Mouse (Mus musculus): ENCODE data around the gene Orai1. TPM values are rescaled to one million over a fixed set of nuclear protein-coding genes. Genes with fewer than 3 reads are reported as not detected.
A peak's percentile ranks its signal among the peaks of the same experiment; 100 is the strongest.

The Orai1 gene
- polyA plus RNA-seq, 1 experiment from 2014 or later = 12.3 TPM

DNA sequence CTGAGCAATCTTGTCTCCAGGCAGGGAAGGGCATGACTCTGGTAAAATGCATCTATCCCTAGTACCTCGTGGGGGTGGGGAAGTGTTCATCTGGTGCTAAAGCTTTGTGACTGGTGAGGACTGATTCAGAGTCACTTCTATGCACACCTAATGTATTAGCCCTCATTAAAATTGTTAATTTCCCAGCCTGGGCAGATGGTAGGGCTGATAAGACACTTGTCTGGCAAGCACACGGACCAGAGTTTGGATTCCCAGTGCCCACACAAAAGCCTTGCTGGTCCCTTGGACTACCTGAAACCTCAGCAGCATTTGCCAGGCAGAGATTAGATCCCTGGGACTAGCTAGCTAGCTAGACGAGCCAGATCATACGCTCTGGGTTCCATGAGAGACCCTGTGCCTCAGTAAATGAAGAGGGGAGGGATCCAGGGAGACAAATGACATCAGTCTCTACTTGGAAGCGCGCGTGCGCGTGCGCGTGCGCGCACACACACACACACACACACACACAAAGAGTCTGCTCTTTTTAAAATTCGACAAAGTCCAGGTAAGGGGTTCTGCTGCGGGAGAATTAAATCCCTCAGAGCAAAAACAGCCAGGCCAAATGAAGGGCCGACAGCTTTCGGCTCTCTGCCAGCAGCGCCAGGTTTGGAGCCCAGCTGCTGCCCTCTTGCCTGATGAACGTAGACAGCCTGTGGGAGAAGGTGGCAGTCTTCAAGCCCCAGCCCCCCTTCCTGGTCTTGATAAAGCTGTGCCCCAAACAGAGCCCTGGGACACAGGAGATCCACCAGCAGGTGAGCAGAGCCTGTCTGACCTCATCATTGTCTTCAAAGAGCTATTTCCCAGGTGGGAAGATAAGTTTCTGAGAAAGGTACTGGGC, 8.9 kb upstream of the Orai1 start:
- WGBS = 57% methylated on average over 19 of the region's 19 CpGs
- no peak for ATAC-seq (ENCODE audit: low FRiP score)
- peak overlapping the region; percentile 76 for H3K27ac ChIP-seq

DNA sequence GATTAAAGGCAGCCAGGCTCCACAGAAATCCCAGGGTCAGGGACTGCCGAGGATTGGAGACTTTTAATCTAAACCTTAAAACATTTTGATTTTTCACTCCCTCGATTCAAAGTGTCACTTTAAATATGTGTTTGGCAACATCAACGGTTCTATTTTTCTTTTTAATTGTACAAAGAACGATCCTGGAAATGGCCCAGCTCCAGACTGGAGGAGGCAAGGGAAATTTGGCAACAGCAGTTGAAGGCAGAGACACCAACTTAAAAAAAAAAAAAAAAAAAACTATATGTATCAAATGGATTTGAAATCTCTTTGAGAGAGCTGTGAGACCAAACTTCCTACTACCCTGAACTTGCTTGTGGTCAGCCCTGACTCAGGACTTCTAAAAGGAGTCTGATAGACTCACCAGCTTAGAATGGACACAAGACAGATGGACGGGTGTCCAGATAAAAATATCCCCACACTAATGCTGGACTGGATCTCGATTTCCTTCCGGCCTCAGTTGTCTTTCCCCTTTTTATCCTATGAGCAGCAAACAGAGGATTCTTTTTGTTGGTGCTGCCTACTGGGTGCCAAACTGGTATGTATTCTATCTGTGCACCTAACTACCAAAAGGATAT, 5.9 kb upstream of the Orai1 start:
- Histone ChIP-seq H3K9me3 (no peaks in the 10 kb centered on the region), H3K27ac (no peak overlapping the region), H3K4me3 (no peak overlapping the region), H3K4me2 (no peak overlapping the region), H3K36me3 (no peaks in the 10 kb centered on the region), H3K27me3 (no peaks in the 10 kb centered on the region), H3K9ac (no peak overlapping the region), H3K4me1 (replicated peaks) (peaks cover 23% of the 10 kb centered on the region)
- ATAC-seq (ENCODE audit: low FRiP score) = no peak
- WGBS = 87% methylated on average over 7 of the region's 7 CpGs

More for the DNA sequence above, 8.9 kb upstream of the Orai1 start:
- no peaks in the 10 kb centered on the region for H3K9me3 ChIP-seq
- 0 out of 2 replicates have a peak overlapping the region, but pooled peaks have one; percentile 2 for H3K4me2 ChIP-seq
- H3K4me1 ChIP-seq (replicated peaks) = peaks cover 24% of the 10 kb centered on the region
- no peak overlapping the region; the same call in 1 of the 2 replicates for H3K9ac ChIP-seq
- no peak overlapping the region for H3K4me3 ChIP-seq
- no peaks in the 10 kb centered on the region for H3K36me3 ChIP-seq
- H3K27me3 ChIP-seq = no peaks in the 10 kb centered on the region

DNA sequence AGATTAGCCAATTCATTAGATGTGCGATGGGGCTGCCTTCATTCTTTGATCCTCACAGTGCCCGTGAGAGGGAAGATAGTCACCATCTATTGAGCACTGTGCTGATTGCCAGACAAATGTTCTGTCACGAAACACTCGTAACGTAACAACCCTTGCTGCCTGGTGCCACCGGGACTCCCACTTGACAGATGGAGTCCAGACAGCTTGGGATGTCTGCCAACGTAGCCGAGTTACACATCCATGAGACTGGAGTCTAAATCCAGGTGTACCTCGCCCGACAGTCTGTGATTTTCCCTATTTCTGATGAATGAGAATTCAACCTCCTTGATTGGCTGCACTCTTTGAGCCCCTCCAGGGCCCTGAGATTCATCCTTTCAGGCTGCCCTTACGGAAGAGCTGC, 5.0 kb upstream of the Orai1 start:
- WGBS = 64% methylated on average over 11 of the region's 11 CpGs

DNA sequence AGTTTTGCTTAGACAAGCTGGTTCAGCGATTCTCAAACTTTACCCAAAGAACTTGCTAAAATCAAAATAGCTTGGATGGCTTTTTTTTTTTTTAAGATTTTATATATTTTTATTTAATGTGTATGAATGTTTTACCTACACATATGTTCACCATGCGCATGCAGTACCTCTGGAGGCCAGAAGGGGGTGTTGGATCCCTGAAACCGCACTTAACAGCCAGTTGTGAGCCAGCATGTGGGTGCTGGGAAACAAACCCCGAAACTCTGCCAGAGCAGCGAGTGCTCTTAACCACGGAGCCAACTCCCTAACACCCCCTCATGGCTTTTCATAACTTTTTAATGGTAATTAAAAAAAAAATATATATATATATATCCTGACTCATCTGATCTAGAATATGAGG, 4.1 kb upstream of the Orai1 start:
- Histone ChIP-seq H3K27me3 (no peaks in the 10 kb centered on the region), H3K4me2 (no peak overlapping the region), H3K4me3 (no peak overlapping the region), H3K36me3 (no peaks in the 10 kb centered on the region), H3K9me3 (no peaks in the 10 kb centered on the region), H3K27ac (no peak overlapping the region), H3K9ac (no peak overlapping the region), H3K4me1 (replicated peaks) (peaks cover 29% of the 10 kb centered on the region)
- no peak for ATAC-seq (ENCODE audit: low FRiP score)
- 95% methylated on average over 6 of the region's 6 CpGs for WGBS

More for the DNA sequence above, 5.0 kb upstream of the Orai1 start:
- no peak overlapping the region for H3K4me3 ChIP-seq
- no peak overlapping the region for H3K27ac ChIP-seq
- no peak overlapping the region for H3K9ac ChIP-seq
- H3K9me3 ChIP-seq = no peaks in the 10 kb centered on the region
- no peak for ATAC-seq (ENCODE audit: low FRiP score)
- peaks cover 28% of the 10 kb centered on the region for H3K4me1 ChIP-seq (replicated peaks)
- no peak overlapping the region for H3K4me2 ChIP-seq
- no peaks in the 10 kb centered on the region for H3K36me3 ChIP-seq
- no peaks in the 10 kb centered on the region for H3K27me3 ChIP-seq

DNA sequence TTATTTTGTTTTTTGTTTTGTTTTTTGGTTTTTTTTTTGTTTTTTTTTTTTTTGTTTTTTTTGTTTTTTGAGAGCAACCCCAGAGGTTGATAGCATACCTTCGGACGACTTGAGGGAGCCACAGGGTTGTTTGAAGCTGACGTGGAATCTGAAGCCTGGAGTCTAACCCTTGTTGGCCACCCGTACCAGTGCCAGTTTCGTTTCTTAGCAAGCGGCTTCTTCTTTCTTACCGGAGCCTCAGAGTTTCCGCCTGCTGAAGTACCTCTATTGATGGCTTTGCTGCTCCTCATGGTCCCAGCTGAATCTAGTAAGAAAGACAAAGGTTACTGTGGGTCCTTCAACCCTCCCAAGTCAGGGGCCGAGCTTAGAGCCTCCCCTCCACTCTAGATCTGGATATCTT, 3.2 kb upstream of the Orai1 start:
- ATAC-seq (ENCODE audit: low FRiP score) = no peak
- no peak overlapping the region for H3K4me3 ChIP-seq
- no peaks in the 10 kb centered on the region for H3K9me3 ChIP-seq
- no peak overlapping the region for H3K9ac ChIP-seq
- H3K4me1 ChIP-seq (replicated peaks) = peaks cover 30% of the 10 kb centered on the region
- no peak overlapping the region for H3K27ac ChIP-seq
- WGBS = 91% methylated on average over 9 of the region's 9 CpGs
- H3K4me2 ChIP-seq = no peak overlapping the region
- no peaks in the 10 kb centered on the region for H3K27me3 ChIP-seq
- H3K36me3 ChIP-seq = no peaks in the 10 kb centered on the region

DNA sequence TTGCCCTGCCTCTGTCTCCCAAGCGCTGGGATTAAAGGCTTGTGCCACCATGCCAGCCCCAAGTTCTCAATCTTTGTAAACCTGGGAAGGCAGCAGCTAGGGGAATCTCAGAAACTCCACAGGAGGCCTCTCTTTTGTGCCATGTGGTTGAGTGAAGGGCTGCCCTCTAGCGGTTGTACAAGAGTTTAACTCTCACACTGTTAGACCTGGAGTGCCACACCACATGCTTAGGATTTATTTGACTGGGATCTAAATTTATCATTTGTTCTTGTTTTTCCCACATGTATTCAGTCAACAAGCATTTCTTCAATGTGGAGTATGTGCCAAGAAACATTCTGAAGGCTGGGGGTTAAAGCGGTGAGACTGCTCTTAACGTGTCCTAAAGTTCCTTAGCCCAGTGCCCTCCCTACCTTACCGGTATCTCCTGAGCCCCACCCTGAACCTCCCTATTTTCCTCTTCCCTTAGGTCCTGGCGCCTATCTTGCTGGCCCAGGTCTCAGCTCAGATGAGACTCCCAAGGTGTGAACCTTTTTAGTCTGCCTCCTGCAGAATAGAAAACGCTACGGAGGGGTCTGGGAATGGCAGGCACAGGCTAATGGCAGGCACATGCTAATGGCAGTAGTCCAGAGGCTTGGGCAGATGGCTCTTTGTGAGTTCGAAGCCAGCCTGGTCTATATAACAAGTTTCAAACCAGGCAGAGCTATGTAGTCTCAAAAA, 1.1 kb upstream of the Orai1 start:
- H3K9me3 ChIP-seq = no peaks in the 10 kb centered on the region
- no peaks in the 10 kb centered on the region for H3K36me3 ChIP-seq
- H3K4me1 ChIP-seq (replicated peaks) = peaks cover 49% of the 10 kb centered on the region
- no peaks in the 10 kb centered on the region for H3K27me3 ChIP-seq
- H3K9ac ChIP-seq = no peak overlapping the region
- no peak overlapping the region for H3K4me3 ChIP-seq
- no peak overlapping the region for H3K4me2 ChIP-seq
- 63% methylated on average over 9 of the region's 9 CpGs for WGBS
- no peak overlapping the region for H3K27ac ChIP-seq
- ATAC-seq (ENCODE audit: low FRiP score) = no peak

DNA sequence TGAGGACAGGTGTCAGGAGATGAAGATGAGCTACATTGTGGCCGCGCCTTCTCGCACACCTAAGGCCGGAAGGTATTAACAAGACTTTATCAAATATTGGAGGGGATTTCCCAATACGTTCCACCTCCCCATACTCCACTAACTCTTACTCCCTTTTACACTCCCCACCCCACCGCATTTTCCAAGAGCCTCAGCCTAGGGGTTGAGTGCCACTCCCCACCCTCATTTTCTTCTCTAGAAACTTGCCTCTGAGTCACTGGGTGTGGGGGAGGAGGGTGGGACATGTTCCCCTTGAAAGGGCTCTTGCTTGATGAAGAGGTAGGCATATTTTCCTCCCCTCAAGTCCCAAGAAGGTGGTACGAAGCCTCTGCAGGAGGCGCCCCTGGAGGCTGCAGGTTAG, 1.0 kb downstream of the Orai1 start:
- Histone ChIP-seq H3K4me3 (peak overlapping the region; percentile 74), H3K27ac (peak overlapping the region; percentile 93), H3K27me3 (no peaks in the 10 kb centered on the region), H3K4me1 (replicated peaks) (peaks cover 54% of the 10 kb centered on the region), H3K9ac (peak overlapping the region; percentile 86), H3K36me3 (no peaks in the 10 kb centered on the region), H3K9me3 (no peaks in the 10 kb centered on the region), H3K4me2 (peak overlapping the region; percentile 83)
- no peak for ATAC-seq (ENCODE audit: low FRiP score)
- 22% methylated on average over 8 of the region's 8 CpGs for WGBS

DNA sequence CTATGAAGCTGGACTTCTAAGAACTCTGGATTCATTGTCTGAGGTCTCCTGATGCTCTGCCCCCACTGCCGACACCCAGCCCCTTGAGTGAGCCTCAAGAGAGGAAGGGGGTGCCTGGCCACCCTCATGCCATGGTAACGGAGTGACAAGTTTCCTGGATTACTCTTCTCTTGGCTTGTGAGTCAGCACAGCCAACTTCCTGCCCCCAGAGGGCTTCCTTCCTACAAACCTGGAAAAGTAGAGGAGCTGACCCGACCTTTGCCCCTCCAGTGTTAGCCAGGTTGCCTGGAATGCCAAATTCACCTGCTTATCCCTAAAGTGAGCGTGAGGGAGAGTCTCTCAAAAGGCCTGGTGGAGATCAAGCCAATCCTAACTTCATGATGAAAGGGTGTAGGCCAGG, 2.6 kb downstream of the Orai1 start:
- no peak overlapping the region for H3K27ac ChIP-seq
- no peak overlapping the region for H3K9ac ChIP-seq
- H3K4me3 ChIP-seq = no peak overlapping the region
- peaks cover 54% of the 10 kb centered on the region for H3K4me1 ChIP-seq (replicated peaks)
- no peak for ATAC-seq (ENCODE audit: low FRiP score)
- H3K27me3 ChIP-seq = no peaks in the 10 kb centered on the region
- no peaks in the 10 kb centered on the region for H3K9me3 ChIP-seq
- H3K4me2 ChIP-seq = no peak overlapping the region
- 82% methylated on average over 4 of the region's 4 CpGs for WGBS
- H3K36me3 ChIP-seq = no peaks in the 10 kb centered on the region

DNA sequence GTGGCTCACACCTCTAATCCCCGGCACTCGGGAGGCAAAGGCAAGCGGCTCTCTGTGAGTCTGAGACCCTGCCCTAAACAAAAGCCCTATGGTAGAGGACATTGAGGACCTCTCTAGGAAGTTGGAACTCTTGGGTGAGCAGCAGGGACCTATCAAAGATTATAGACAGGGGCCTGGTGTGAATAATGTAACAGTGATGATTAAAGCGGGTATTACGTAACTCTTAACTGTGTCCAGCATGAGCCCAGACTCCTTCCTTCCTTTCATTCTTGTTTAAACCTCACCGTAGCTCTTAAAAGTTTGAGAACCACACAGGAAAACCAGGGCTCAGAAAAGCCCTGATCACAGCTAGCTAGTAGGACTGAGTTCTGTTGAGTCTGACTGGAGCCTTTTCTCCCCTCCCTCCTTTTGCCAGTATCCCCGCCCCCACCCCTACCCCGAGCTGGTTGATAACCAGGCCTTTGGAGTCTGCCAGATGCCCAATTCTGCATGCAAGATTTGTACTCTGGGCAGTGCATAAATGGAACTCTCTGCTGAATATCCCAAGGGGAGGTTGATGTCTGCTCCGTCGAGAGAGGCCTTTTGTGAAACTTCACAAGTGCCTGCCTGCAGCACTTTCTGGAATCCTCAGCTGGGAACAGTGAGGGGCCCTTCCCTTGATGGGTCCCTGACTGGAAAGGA, 4.6 kb downstream of the Orai1 start:
- Histone ChIP-seq H3K27me3 (no peaks in the 10 kb centered on the region), H3K4me3 (no peak overlapping the region), H3K4me1 (replicated peaks) (peaks cover 49% of the 10 kb centered on the region), H3K36me3 (no peaks in the 10 kb centered on the region), H3K9ac (peak overlapping the region; percentile 53; the same call in 1 of the 2 replicates), H3K4me2 (peak overlapping the region; percentile 4; the same call in 1 of the 2 replicates), H3K9me3 (no peaks in the 10 kb centered on the region), H3K27ac (peak overlapping the region; percentile 84)
- no peak; the same call in 1 of the 2 replicates for ATAC-seq (ENCODE audit: low FRiP score)
- 53% methylated on average over 10 of the region's 10 CpGs for WGBS

DNA sequence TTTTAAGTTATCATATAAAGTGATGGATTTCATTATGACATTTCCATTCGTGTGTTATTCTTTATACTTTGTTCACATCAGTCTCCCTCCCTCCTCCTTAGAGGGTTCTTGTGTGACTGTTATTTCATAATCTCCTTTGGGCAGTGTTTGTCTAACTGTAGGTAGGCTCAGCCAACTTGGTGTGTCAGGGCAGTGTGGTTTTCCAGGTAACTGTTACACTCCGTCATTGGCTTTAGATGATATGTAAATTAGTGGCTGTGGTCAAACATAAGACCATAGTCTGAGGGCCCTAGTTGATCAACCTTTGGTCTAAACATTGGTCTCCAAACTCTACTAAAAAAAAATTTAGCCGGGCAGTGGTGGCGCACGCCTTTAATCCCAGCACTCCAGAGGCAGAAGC, 5.6 kb downstream of the Orai1 start:
- 91% methylated on average over 5 of the region's 5 CpGs for WGBS
- Histone ChIP-seq H3K9me3 (no peaks in the 10 kb centered on the region), H3K4me3 (no peak overlapping the region), H3K27me3 (no peaks in the 10 kb centered on the region), H3K4me1 (replicated peaks) (peaks cover 46% of the 10 kb centered on the region), H3K4me2 (no peak overlapping the region), H3K9ac (no peak overlapping the region), H3K27ac (peak overlapping the region; percentile 84; the same call in 1 of the 2 replicates), H3K36me3 (no peaks in the 10 kb centered on the region)
- ATAC-seq (ENCODE audit: low FRiP score) = no peak

DNA sequence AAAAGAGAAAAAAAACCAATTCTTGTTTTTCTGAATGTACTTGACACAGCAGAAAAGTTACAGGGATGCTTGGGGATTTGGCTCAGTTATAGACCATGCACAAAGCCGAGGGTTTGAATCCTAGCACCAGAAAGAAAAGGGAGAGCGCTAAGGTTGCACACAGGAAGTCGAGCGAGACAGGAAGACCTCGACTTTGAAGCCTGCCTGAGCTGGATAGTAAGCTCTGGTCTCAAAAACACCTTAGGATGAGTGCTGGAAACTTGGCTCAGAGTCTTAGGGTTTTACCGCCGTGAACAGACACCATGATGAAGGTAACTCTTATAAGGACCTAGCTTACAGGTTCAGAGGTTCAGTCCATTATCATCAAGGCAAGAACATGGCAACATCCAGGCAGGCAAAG, 6.6 kb downstream of the Orai1 start:
- Histone ChIP-seq H3K4me3 (no peak overlapping the region), H3K27me3 (no peaks in the 10 kb centered on the region), H3K4me1 (replicated peaks) (peaks cover 41% of the 10 kb centered on the region), H3K27ac (no peak overlapping the region), H3K9me3 (no peaks in the 10 kb centered on the region), H3K4me2 (no peak overlapping the region), H3K36me3 (no peaks in the 10 kb centered on the region), H3K9ac (no peak overlapping the region)
- 92% methylated on average over 7 of the region's 7 CpGs for WGBS
- ATAC-seq (ENCODE audit: low FRiP score) = no peak

DNA sequence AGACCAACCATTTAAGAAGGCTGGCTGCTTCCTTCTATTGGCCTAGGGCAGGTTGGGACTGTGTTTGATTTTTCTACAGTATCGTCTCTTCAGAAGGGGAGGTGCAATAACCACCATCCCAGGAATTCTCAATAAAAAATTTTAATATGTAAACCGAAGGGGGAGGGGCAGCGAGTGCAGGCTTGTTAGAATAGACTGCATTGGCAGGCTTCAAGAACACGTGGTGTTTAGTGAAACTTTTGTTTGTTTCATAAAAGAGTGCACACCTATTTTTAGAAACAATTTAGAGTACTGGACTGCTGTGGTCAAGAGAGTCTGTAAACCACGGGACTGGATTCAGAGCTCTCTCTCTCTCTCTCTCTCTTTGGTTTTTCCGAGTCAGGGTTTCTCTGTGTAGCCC, 8.2 kb downstream of the Orai1 start:
- Histone ChIP-seq H3K4me1 (replicated peaks) (peaks cover 28% of the 10 kb centered on the region), H3K27ac (no peak overlapping the region), H3K36me3 (no peaks in the 10 kb centered on the region), H3K4me3 (no peak overlapping the region), H3K4me2 (no peak overlapping the region), H3K27me3 (no peaks in the 10 kb centered on the region), H3K9ac (no peak overlapping the region), H3K9me3 (no peaks in the 10 kb centered on the region)
- no peak for ATAC-seq (ENCODE audit: low FRiP score)
- 89% methylated on average over 6 of the region's 6 CpGs for WGBS

All from hindbrain, embryonic 13.5 days (tissue).